In the genomic region with DNA sequence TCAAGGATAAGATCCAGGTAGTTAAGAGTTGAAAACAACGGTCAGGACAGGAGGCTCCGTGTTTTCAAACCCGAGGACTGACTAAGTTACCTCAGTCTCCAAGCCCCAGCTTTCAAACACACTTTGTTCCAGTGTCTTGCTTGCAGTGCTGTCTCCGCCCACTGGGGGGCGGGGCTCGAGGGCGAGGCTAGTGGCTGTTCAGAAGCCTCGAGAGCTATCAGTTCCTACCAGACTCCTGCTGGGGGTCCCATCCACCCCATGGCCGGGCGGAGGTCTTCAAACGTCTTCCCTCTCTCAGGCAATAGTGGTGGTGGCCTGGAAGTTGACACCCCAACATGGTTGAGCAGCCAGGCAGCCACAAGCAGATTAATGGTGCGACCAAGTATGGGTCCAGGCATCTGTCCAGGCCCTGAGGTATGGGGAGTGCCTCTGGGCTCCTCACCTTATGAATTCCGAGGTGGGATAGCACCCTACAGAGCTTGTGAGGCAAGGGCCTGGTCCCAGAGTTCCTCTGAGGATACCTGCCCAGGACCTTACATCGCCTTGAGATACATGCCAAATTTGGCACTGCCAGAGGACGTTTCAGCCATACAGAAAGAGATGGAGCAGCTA, we compare ENCODE assay signal across 8 mouse cellular contexts. TPM values are rescaled to one million over a fixed set of nuclear protein-coding genes. Genes with fewer than 3 reads are reported as not detected.
DNase-seq lines count a peak whose midpoint lies in the region; ATAC-seq lines count a peak whose summit lies in the region.

Pou5f2 (plus strand) TSS at position 220 of the 612 bp plus-strand sequence.

- no peak within 1 kb of the TSS for H3K9ac ChIP-seq in kidney, embryonic 15.5 days
- H3K9ac ChIP-seq in liver, embryonic 13.5 days, result no peak within 1 kb of the TSS

- no peak within 1 kb of the TSS for H3K27ac ChIP-seq in kidney, embryonic 15.5 days
- H3K27ac ChIP-seq in liver, embryonic 13.5 days, result no peak within 1 kb of the TSS

- H3K4me2 ChIP-seq in kidney, embryonic 15.5 days, result no peak within 1 kb of the TSS
- no peak within 1 kb of the TSS for H3K4me2 ChIP-seq in liver, embryonic 13.5 days

- peak; percentile 62; the same call in 1 of the 2 replicates for ATAC-seq in kidney, embryonic 15.5 days (replicated peaks; ENCODE audit: low FRiP score)
- peak; percentile 71 for ATAC-seq in liver, embryonic 13.5 days (ENCODE audit: low read depth)

- no peak within 1 kb of the TSS for H3K4me3 ChIP-seq in kidney, embryonic 15.5 days (replicated peaks)
- H3K4me3 ChIP-seq in liver, embryonic 13.5 days (replicated peaks), result no peak within 1 kb of the TSS

- 53% methylated on average over 15 of the region's 15 CpGs for WGBS in kidney, embryonic 15.5 days
- WGBS in liver, embryonic 13.5 days (ENCODE audit: insufficient replicate concordance), result 29% methylated on average over 15 of the region's 15 CpGs

- no peaks in the 10 kb centered on the region for H3K27me3 ChIP-seq in kidney, embryonic 15.5 days
- no peaks in the 10 kb centered on the region for H3K27me3 ChIP-seq in liver, embryonic 13.5 days

- no peaks in the 10 kb centered on the region for H3K4me1 ChIP-seq in kidney, embryonic 15.5 days
- H3K4me1 ChIP-seq in liver, embryonic 13.5 days (replicated peaks), result peaks cover 7% of the 10 kb centered on the region; the same call in 1 of the 2 replicates

- no peak for DNase-seq in kidney, adult 18-20 months
- DNase-seq in ES-CJ7 (ENCODE audit: low read depth, low spot score), result peak; percentile 32
- peak; percentile 12 to 47 for DNase-seq in cerebellum, postnatal 25 days
- peak; percentile 43 for DNase-seq in liver, embryonic 13.5 days
- no peak for DNase-seq in right cerebral cortex, adult 18-20 months
- no peak for DNase-seq in layer of hippocampus, postnatal 14 days (ENCODE audit: low spot score in 2 of 2)
- no peak for DNase-seq in Muller cell, postnatal 12 days (ENCODE audit: inconsistent ontology term)

- H3K9me3 ChIP-seq in kidney, embryonic 15.5 days (replicated peaks), result no peaks in the 10 kb centered on the region
- no peaks in the 10 kb centered on the region for H3K9me3 ChIP-seq in liver, embryonic 13.5 days (replicated peaks)

- H3K36me3 ChIP-seq in kidney, embryonic 15.5 days, result no peaks in the 10 kb centered on the region
- no peaks in the 10 kb centered on the region for H3K36me3 ChIP-seq in liver, embryonic 13.5 days

RNA-seq across cellular contexts. Expression of gene Pou5f2, which starts in this region (rescaled TPM):
- polyA plus RNA-seq in kidney, embryonic 15.5 days (2015; fragmentation: Nextera tagmentation; extraction: Ambion mirVana), result 1.0 and 1.7 TPM in 2 replicates
- 0.21 and 0.30 TPM in 2 replicates for polyA plus RNA-seq in liver, embryonic 13.5 days (2015; fragmentation: Nextera tagmentation; extraction: Ambion mirVana)
- 1 to 10 TPM; 1.4 to 1.5 TPM for total RNA-seq in layer of hippocampus, postnatal 14 days (2021)

Comparison
In these comparisons a context has a peak if more than half of its experiments do, and no peak if none do; other contexts are left out.
1. Peak in DNase-seq and ATAC-seq in liver, embryonic 13.5 days; RNA of the gene not detected or under 1 TPM.
2. DNase-seq: peak in ES-CJ7 (single experiment) and cerebellum, postnatal 25 days (2 of 2); none in kidney, adult 18-20 months (single experiment), right cerebral cortex, adult 18-20 months (single experiment), layer of hippocampus, postnatal 14 days (0 of 2) and Muller cell, postnatal 12 days (single experiment).